Mouse (Mus musculus) erythroblast, embryonic 14.5 days (primary cell): ENCODE results near the gene Sh3d21. TPM values are rescaled to one million over a fixed set of nuclear protein-coding genes. Genes with fewer than 3 reads are reported as not detected.
"Not testable (repeated sequence)": the region's sequence is repeated elsewhere in the genome, so short reads cannot be mapped to it uniquely, and the experiment has no call there.

Experiments used
- H3K27me3 ChIP-seq: 2 replicates; pipeline ENCODE4 v1.6.1; 2012; ENCODE audit warnings: inconsistent platforms; ENCODE audit not compliant: control insufficient read depth
- H3K36me3 ChIP-seq: 2 replicates; pipeline ENCODE4 v1.6.1; 2012; ENCODE audit warnings: mild to moderate bottlenecking, inconsistent platforms; ENCODE audit not compliant: control insufficient read depth
- H3K4me1 ChIP-seq: 2 replicates; pipeline ENCODE4 v1.6.1; 2012; ENCODE audit warnings: inconsistent platforms; ENCODE audit not compliant: control insufficient read depth
- H3K4me3 ChIP-seq: replicated peaks from 2 replicates; pipeline ENCODE3; 2012; ENCODE audit warnings: moderate library complexity, mild to moderate bottlenecking, inconsistent platforms
- H3K9me3 ChIP-seq: 2 replicates; pipeline ENCODE4 v1.6.1; 2012; ENCODE audit warnings: low read length, inconsistent platforms, mixed read lengths; ENCODE audit not compliant: control insufficient read depth
- GATA1 ChIP-seq: IDR thresholded peaks from 2 replicates; pipeline ENCODE4 v1.6.1; 2012; ENCODE audit warnings: low read length, inconsistent platforms, mixed read lengths
- TAL1 ChIP-seq: IDR thresholded peaks from 3 replicates; pipeline ENCODE4 v1.6.1; 2012; ENCODE audit warnings: low read length, inconsistent platforms, mixed read lengths
- polyA plus RNA-seq: library from polyadenylated mRNA; stranded (reverse); fragments of >175 nt; gene quantifications from 2 replicates; pipeline ENCODE4 v1.2.3, GENCODE M21; 2012

Sh3d21 gene
- polyA plus RNA-seq, 1 experiment, result 0.05 TPM

GRCm38 (mm10) chr4:126200656-126201055, 37.4 kb upstream of the Sh3d21 start:
- H3K27me3 ChIP-seq, result no peaks in the 10 kb centered on the region
- H3K36me3 ChIP-seq, result peaks cover 42% of the 10 kb centered on the region
- H3K9me3 ChIP-seq, result no peaks in the 10 kb centered on the region
- TF ChIP-seq TAL1 (no peak), GATA1 (no peak)
- peaks cover 61% of the 10 kb centered on the region for H3K4me1 ChIP-seq
- peak overlapping the region; percentile 94 for H3K4me3 ChIP-seq

- no peak for TF ChIP-seq TAL1
- TF ChIP-seq GATA1, result no peak
- no peaks in the 10 kb centered on the region for H3K27me3 ChIP-seq
- H3K36me3 ChIP-seq, result peaks cover 46% of the 10 kb centered on the region
- H3K4me3 ChIP-seq, result peak overlapping the region; percentile 94
- no peaks in the 10 kb centered on the region for H3K9me3 ChIP-seq
- H3K4me1 ChIP-seq, result peaks cover 54% of the 10 kb centered on the region
These were observed 36.7 kb upstream of the Sh3d21 start for GRCm38 (mm10) chr4:126200036-126200435.

GRCm38 (mm10) chr4:126199556-126199955, 36.3 kb upstream of the Sh3d21 start:
- Histone ChIP-seq H3K27me3 (no peaks in the 10 kb centered on the region), H3K4me1 (peaks cover 50% of the 10 kb centered on the region), H3K9me3 (no peaks in the 10 kb centered on the region), H3K36me3 (peaks cover 51% of the 10 kb centered on the region), H3K4me3 (peak overlapping the region; percentile 94)
- TF ChIP-seq GATA1 (no peak), TAL1 (no peak)

- no peak for TF ChIP-seq GATA1
- TF ChIP-seq TAL1, result no peak
- Histone ChIP-seq H3K9me3 (no peaks in the 10 kb centered on the region), H3K4me3 (no peak overlapping the region), H3K36me3 (peaks cover 72% of the 10 kb centered on the region), H3K4me1 (peaks cover 33% of the 10 kb centered on the region), H3K27me3 (no peaks in the 10 kb centered on the region)
These were observed 34.2 kb upstream of the Sh3d21 start for GRCm38 (mm10) chr4:126197485-126197884.

- Histone ChIP-seq H3K27me3 (no peaks in the 10 kb centered on the region), H3K9me3 (no peaks in the 10 kb centered on the region), H3K36me3 (peaks cover 86% of the 10 kb centered on the region), H3K4me1 (peaks cover 22% of the 10 kb centered on the region), H3K4me3 (no peak overlapping the region)
- no peak for TF ChIP-seq GATA1
- no peak for TF ChIP-seq TAL1
These were observed 31.6 kb upstream of the Sh3d21 start for GRCm38 (mm10) chr4:126194916-126195315.

GRCm38 (mm10) chr4:126194216-126194615, 30.9 kb upstream of the Sh3d21 start:
- peaks cover 87% of the 10 kb centered on the region for H3K36me3 ChIP-seq

GRCm38 (mm10) chr4:126190636-126191035, 27.3 kb upstream of the Sh3d21 start:
- Histone ChIP-seq H3K4me3 (no peak overlapping the region), H3K4me1 (no peaks in the 10 kb centered on the region; the same call in 1 of the 2 replicates), H3K36me3 (peaks cover 94% of the 10 kb centered on the region), H3K27me3 (no peaks in the 10 kb centered on the region), H3K9me3 (no peaks in the 10 kb centered on the region)
- no peak for TF ChIP-seq TAL1
- no peak for TF ChIP-seq GATA1

More at GRCm38 (mm10) chr4:126194216-126194615, 30.9 kb upstream of the Sh3d21 start:
- Histone ChIP-seq H3K4me1 (peaks cover 16% of the 10 kb centered on the region), H3K27me3 (no peaks in the 10 kb centered on the region), H3K9me3 (no peaks in the 10 kb centered on the region), H3K4me3 (no peak overlapping the region)
- TF ChIP-seq TAL1 (no peak), GATA1 (no peak)

- Histone ChIP-seq H3K27me3 (no peaks in the 10 kb centered on the region), H3K9me3 (no peaks in the 10 kb centered on the region), H3K4me3 (no peak overlapping the region), H3K4me1 (no peaks in the 10 kb centered on the region; the same call in 1 of the 2 replicates), H3K36me3 (peaks cover 93% of the 10 kb centered on the region)
- TF ChIP-seq GATA1 (no peak), TAL1 (no peak)
These were observed 23.8 kb upstream of the Sh3d21 start for GRCm38 (mm10) chr4:126187096-126187495.

GRCm38 (mm10) chr4:126183034-126183433, 19.7 kb upstream of the Sh3d21 start:
- Histone ChIP-seq H3K9me3 (no peaks in the 10 kb centered on the region), H3K36me3 (peaks cover 95% of the 10 kb centered on the region), H3K4me1 (0 out of 2 replicates have a peak, but pooled peaks cover 1% of the 10 kb centered on the region), H3K27me3 (no peaks in the 10 kb centered on the region), H3K4me3 (no peak overlapping the region)
- TF ChIP-seq TAL1, result no peak
- TF ChIP-seq GATA1, result no peak

GRCm38 (mm10) chr4:126181170-126181957, 18.1 kb upstream of the Sh3d21 start:
- Histone ChIP-seq H3K4me1 (0 out of 2 replicates have a peak, but pooled peaks cover 1% of the 10 kb centered on the region), H3K4me3 (no peak overlapping the region), H3K36me3 (peaks cover 92% of the 10 kb centered on the region), H3K27me3 (no peaks in the 10 kb centered on the region), H3K9me3 (no peaks in the 10 kb centered on the region)
- TF ChIP-seq GATA1, result no peak

- not testable (repeated sequence) for H3K4me3 ChIP-seq, H3K9me3 ChIP-seq, H3K4me1 ChIP-seq, H3K27me3 ChIP-seq
- peaks cover 95% of the 10 kb centered on the region for H3K36me3 ChIP-seq
These were observed 12.7 kb upstream of the Sh3d21 start for GRCm38 (mm10) chr4:126175980-126176379.
